Mouse (Mus musculus) liver (tissue): ENCODE data around the gene Rab28.
"Not testable (repeated sequence)": the region's sequence is repeated elsewhere in the genome, so short reads cannot be mapped to it uniquely, and the experiment has no call there.

ENCODE experiments used
- DNase-seq: peaks from one replicate; pipeline ENCODE4 v3.0.0-alpha.2; 2020; ENCODE audit warnings: mixed read lengths

The Rab28 gene

GRCm38 (mm10) chr5:41708051-41708630 is at the start of gene Rab28:
Gene Rab28 (minus strand): TSS chr5:41708157.
- peak; percentile 96 for DNase-seq

- no peak for DNase-seq
Measured at GRCm38 (mm10) chr5:41757338-41757737, 49.4 kb upstream of the Rab28 start.

GRCm38 (mm10) chr5:41756396-41756795 is 48.4 kb upstream of the Rab28 start:
- DNase-seq, result no peak

- no peak for DNase-seq
Measured at GRCm38 (mm10) chr5:41755373-41755960, 47.5 kb upstream of the Rab28 start.

GRCm38 (mm10) chr5:41754836-41755235 is 46.9 kb upstream of the Rab28 start:
- DNase-seq, result no peak

GRCm38 (mm10) chr5:41754226-41754775 is 46.3 kb upstream of the Rab28 start:
- no peak for DNase-seq

GRCm38 (mm10) chr5:41752721-41753120 is 44.8 kb upstream of the Rab28 start:
- no peak for DNase-seq

GRCm38 (mm10) chr5:41744898-41745780 is 37.2 kb upstream of the Rab28 start:
- DNase-seq, result no peak

GRCm38 (mm10) chr5:41744234-41744633 is 36.3 kb upstream of the Rab28 start:
- no peak for DNase-seq

- DNase-seq, result no peak
Measured at GRCm38 (mm10) chr5:41738817-41739216, 30.9 kb upstream of the Rab28 start.

- no peak for DNase-seq
Measured at GRCm38 (mm10) chr5:41737039-41737438, 29.1 kb upstream of the Rab28 start.

- DNase-seq, result no peak
Measured at GRCm38 (mm10) chr5:41727017-41727416, 19.1 kb upstream of the Rab28 start.

GRCm38 (mm10) chr5:41725573-41725972 is 17.6 kb upstream of the Rab28 start:
- no peak for DNase-seq

- DNase-seq, result peak; percentile 66
Measured at GRCm38 (mm10) chr5:41707115-41708015, 592 bp downstream of the Rab28 start.

GRCm38 (mm10) chr5:41706777-41707114 is 1.2 kb downstream of the Rab28 start:
- no peak for DNase-seq

GRCm38 (mm10) chr5:41701085-41701484 is 6.9 kb downstream of the Rab28 start:
- DNase-seq, result not testable (repeated sequence)

GRCm38 (mm10) chr5:41697958-41698357 is 10.0 kb downstream of the Rab28 start:
- no peak for DNase-seq

GRCm38 (mm10) chr5:41685016-41685415 is 22.9 kb downstream of the Rab28 start:
- no peak for DNase-seq

- no peak for DNase-seq
Measured at GRCm38 (mm10) chr5:41683976-41684375, 24.0 kb downstream of the Rab28 start.

GRCm38 (mm10) chr5:41666012-41666411 is 41.9 kb downstream of the Rab28 start:
- DNase-seq, result no peak

GRCm38 (mm10) chr5:41636793-41637192 is 71.2 kb downstream of the Rab28 start:
- no peak for DNase-seq
